Mouse (Mus musculus) left cerebral cortex, postnatal 10 days (tissue): ENCODE data around the gene Ier3. TPM values are rescaled to one million over a fixed set of nuclear protein-coding genes. Genes with fewer than 3 reads are reported as not detected.
A peak's percentile ranks its signal among the peaks of the same experiment; 100 is the strongest.

Experiments used
- DNase-seq, 2 experiments: peaks; one replicate each; pipeline ENCODE4 v3.0.0; 2021 to 2022; ENCODE audit warnings: low spot score in 2 of 2, mixed read lengths in 1 of 2; ENCODE audit errors: extremely low spot score in 1 of 2
- intact Hi-C: fragments of 180-260 bp; cut with DNase I; formaldehyde crosslinking; loops from one replicate; pipeline ENCODE4 v1.15.1; 2025
- total RNA-seq, 2 experiments: library from RNA; stranded (reverse); gene quantifications; 2 replicates each; pipeline ENCODE4 v1.2.3; 2021

Ier3 gene
- 1 to 10 TPM; 5.4 to 5.8 TPM for total RNA-seq

DNA sequence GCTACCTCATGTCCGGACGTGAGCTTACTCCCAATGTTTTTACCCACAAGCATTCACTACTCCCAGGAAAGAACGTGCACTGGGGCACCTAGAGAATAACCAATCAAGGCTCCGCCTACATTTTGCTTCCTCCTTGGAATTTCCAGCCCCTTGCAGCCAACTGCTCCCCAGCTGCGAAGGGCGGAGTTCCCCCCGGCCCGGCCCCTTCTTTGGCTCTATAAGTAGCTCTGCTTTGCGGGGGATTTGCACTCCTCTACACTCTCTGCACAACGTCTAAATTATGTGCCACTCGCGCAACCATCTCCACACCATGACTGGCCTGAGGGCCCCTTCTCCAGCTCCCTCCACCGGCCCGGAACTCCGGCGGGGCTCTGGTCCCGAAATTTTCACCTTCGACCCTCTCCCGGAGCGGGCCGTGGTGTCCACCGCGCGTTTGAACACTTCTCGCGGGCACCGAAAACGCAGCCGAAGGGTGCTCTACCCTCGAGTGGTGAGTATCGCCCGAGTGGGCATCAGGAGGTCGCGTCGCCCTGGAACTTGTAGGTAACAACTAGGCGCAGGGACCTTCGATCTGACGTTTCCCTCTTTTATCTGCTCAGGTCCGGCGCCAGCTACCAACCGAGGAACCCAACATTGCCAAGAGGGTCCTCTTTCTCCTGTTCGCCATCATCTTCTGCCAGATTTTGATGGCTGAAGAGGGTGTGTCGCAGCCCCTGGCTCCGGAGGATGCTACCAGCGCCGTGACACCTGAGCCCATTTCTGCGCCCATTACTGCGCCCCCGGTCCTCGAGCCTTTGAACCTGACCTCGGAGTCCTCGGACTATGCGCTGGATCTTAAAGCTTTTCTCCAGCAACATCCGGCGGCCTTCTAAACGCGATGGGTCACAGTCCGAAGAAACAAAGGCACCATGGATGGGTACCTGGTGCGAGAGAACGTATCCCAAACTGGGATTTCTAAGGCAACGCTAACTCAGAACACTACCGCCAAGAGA lies at the start of gene Ier3:
Gene Ier3, plus strand, starts transcription at position 246 of the 992 bp plus-strand sequence.
- DNase-seq = peak; percentile 63 to 90
- intact Hi-C loops = loop anchor here (1.0 kb wide), 1 partner anchor 82 kb away; no protein-coding TSS in a partner anchor

DNA sequence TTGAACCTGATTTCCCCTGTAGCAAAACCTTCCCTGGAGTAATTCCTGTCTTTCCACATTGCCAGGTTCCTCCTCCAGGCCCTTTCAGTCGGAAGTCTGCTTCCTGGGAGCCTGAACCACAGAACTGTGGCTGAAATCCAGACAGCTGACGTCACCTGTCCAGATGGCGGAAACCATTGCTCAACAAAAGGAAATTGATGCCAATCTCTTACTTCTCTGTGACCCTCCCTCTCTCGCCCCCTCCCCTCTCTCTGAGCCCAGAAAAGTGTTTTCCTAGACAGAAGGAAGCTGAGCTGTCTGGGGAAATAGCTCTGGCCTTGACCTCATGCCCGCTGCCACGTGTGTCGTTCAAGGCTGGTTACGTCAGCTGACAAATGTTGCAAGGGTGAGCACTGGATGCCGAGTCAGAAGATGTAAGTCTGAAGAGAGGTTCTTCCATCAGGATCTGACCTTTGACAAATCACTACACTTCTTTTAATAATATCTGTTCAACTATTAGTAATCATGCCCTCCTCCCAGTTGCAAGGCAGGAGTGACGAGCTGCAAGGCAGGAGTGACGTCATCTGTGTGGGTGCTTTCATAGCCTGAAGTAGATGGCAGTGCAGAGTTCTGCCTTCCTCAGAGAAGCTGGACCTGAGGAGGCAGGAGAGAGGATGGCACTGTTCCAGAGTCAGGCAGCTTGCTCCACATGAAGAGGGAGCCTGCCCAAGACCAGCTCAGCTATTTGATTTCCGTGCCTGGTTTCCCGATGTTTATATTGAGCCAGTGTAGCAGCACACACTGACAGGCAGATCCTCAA lies 44.5 kb upstream of the Ier3 start:
- intact Hi-C loops = no loop called here

DNA sequence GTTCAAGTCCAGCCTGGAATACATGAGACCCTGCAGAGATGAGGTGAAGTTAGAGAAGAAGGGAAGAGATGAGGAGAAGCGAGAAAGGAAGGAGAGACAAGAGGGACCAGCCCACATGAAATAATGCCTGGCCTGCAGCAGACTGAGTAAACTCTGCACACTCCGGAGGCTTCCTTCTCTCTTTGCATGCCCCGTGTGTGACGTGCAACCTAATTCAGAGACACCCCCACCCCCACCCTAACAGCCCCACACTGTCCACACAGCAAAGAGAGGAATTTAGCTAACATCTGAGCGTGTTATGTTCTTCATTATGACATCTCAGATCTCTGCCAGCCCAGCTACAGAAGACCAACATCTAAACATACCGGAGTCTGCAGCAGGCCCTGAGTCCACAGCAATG lies 42.5 kb upstream of the Ier3 start:
- intact Hi-C loops = no loop called here
- no peak for DNase-seq

More for the DNA sequence above, 44.5 kb upstream of the Ier3 start:
- DNase-seq = peak; percentile 48 to 86

DNA sequence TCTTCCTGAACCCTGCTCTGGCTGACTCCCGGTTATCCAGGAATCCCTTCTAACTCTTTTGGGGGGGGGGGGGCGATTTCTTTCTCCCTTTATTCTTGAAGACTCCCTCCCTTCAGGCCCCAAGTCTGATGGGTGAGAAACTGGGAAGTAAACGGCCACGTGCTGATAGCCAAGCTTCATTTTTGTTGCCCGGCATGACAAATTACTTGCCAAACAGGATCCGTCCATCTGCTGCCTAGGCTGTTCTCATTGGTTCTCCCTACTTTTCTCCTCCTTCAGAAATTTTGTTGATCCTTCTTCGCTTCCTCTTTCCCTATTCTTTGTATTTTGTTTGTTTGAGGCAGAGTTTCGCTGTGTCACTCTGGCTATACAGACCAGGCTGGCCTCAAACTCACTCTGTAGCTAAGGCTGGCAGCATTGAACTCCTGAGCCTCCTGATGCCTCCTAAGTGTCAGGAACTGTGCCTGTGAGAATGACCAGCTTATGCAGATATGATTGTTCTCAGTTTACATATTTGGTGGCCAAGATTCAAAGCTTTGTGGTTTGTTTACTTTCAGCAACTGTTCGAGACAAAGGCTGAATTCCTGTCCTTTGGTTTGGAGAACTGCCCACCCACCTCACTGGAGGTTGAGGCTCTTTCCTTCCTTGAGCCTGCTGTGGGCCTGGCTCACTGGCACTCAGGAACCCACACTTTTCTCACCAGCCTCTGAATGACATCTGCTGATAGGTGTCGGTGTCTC lies 41.8 kb upstream of the Ier3 start:
- DNase-seq = peak in 1 of 2 experiments; percentile 46
- intact Hi-C loops = no loop called here

DNA sequence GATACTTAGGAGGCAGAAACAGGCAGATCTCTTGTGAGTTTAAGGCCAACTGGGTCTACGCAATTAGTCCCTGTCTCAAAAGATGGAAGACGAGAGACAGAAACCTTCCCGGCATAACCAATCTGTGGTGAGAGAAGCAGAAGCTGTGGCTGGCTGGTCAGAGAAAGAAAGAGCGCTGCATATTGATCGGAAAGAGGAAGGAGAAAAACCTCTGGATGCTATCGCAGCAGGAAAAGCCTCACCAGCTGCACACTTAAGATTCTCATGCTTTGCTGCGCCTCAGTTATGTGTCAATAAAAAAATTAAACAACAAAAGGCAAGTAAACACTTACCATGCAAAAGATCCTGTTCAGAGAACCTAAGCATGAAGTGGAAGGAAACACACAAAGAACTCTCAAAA lies 41.1 kb upstream of the Ier3 start:
- DNase-seq = no peak
- intact Hi-C loops = no loop called here

DNA sequence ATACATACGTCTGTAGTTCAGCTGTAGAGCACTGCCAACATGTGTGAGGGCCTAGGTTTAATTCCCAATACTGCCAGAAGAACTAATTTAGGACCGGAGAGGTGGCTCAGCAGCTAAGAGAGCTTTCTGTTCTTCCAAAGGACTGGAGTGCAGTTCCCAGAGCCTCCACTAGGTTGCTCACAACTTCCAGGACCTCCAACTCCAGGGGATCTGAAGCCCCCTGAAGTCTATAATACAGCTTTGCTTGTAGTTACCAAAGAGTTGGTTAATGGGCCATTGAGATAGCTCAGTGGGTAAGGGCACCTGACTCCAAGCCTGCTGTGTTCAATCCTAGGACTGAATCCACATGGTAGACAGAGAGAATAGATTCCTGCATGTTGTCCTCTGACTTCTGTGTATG lies 39.1 kb upstream of the Ier3 start:
- no peak for DNase-seq
- intact Hi-C loops = no loop called here

DNA sequence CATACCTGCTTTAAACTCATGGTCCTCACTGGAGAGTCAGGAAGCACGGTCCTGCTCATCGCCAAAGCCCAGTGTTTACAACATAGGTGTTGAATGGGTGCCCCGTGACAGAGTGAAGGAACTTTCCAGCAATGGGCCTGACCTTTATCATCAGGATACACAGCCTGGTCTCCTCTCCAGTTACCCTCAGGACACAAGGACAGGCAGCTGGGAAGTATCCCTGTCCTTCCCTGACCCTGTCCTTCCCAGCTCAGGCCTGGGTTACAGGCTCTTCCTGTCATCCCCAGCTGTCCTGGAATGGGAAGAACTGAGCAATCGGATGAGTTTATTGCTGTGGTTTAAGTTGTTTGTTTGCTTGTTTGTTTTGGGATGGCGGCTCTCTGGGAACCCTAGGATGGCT lies 38.6 kb upstream of the Ier3 start:
- DNase-seq = no peak
- intact Hi-C loops = no loop called here

DNA sequence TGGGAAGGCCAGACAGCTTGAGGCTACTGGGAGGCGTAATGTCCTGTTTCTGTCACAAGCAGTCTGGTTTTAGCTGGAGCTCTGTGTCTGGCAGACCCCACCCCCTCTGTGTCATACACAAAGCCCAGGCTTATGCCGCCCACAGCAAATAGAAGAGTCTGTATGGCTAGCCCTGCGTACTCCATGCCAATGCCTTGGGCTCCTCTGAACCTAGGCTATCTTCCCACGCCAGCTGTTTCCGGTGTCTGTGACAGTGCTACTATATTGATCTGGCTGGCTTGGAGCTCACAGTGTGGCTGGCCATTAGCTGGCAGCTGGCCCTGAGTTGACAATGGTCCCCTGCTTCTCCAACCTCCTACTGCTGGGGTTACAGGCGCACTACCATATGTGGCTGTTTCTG lies 37.5 kb upstream of the Ier3 start:
- DNase-seq = peak; percentile 17 to 58
- intact Hi-C loops = no loop called here

DNA sequence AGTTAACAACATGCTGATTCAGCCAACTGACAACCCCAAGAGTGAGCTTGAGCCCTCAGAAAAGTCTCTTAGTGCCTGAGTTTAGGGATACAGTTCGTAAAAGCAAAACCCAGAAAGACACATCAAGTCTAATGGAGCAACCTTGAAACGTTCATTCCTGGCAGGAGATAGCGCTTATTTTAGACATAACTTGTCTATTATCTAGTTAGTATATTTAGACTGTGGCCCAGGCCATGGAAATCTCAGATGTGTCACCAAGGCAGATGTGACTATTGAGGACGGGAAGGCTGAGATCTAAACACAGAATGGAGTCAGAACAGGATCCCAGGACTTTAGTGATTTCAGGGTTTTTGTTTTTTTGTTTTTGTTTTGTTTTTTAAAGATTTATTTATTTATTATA lies 36.3 kb upstream of the Ier3 start:
- intact Hi-C loops = no loop called here
- DNase-seq = no peak

DNA sequence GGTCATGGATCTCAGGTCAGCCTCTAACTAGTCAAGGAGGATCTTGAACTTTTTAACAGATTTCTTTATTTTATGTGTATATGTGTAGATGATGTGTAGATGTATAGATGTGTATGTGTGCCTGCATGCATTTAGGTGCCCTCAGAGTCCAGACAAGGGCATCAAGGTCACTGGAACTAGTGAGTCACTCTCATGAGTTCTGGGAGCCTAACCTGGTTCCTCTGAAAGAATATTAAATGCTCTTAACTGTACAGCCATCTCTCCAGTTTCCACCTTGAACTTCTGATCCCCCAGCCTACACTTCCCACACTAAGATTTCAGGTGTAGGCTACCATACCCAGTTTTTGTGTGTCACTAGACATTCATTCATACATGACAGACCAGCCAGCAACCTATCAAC lies 34.0 kb upstream of the Ier3 start:
- DNase-seq = no peak
- intact Hi-C loops = no loop called here

DNA sequence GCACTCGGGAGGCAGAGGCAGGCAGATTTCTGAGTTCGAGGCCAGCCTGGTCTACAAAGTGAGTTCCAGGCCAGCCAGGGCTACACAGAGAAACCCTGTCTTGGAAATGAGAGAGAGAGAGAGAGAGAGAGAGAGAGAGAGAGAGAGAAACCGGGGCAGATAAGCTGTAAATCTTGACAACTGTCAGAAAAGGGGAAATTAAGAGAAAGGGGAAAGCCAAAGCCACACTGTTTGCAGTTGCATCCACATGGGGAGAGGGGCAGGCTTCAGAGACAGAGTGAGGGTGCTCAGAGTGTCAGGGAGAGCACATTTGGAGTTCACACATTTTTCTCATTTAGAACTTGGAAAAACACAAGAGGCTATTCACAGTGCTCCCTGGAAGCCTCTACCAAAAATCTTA lies 33.5 kb upstream of the Ier3 start:
- no peak for DNase-seq
- intact Hi-C loops = no loop called here

DNA sequence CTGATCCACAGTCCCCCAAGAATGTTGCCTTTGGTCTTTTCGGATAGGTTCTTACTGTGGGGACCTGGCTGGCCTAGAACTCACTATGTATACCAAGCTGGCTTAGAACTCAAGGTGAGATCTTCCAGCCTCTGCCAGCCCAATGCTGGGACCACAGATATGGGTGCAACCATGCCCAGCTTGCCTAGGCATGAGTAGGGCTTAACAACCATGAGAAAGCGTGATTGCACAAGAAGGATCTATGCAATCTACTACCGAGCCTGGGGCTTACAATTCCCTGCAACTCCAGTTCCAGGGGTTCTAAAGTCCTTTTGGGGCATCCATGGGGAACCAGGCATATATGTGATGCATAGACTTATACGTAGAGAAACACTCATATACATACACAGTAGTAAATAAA lies 30.6 kb upstream of the Ier3 start:
- intact Hi-C loops = no loop called here
- no peak for DNase-seq

DNA sequence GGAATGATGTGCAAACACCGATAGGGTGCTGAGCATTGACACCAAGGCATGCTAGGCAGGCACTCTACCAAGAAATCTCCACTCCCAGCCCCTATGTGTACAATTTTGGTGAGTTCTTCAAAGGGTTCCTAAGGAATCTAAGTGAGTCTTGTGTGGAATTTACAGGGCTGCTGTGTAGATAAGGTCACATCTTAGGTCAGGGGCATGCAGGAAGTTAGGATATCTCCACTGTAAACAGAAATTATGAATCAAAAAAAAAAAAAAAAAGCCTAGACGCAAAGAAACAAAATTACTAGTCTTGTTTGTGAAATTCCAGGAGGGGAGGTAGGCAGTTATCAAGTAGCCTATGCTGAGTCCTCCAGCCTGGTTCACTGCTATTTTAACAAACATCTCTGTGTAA lies 28.6 kb upstream of the Ier3 start:
- no peak for DNase-seq
- intact Hi-C loops = no loop called here

DNA sequence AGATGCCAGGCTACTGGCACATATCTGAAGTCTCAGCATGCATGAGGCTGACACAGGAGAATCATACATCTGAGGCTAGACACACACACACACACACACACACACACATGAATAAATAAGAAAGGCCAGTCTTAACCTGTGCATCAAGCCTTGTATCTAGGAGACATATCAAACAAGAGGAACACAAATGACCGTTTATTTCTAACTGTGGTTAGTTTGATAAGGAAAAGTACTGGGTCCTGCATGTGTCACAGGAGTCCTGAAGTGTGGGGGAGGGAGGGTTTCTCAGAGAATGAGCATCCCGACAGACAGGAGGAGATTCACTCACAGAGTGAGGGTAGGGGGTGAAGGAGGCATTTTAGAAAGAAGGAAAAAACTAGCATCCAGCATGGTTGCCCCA lies 26.4 kb upstream of the Ier3 start:
- DNase-seq = no peak
- intact Hi-C loops = loop anchor here (5.0 kb wide), 1 partner anchor 43 kb away; no protein-coding TSS in a partner anchor

DNA sequence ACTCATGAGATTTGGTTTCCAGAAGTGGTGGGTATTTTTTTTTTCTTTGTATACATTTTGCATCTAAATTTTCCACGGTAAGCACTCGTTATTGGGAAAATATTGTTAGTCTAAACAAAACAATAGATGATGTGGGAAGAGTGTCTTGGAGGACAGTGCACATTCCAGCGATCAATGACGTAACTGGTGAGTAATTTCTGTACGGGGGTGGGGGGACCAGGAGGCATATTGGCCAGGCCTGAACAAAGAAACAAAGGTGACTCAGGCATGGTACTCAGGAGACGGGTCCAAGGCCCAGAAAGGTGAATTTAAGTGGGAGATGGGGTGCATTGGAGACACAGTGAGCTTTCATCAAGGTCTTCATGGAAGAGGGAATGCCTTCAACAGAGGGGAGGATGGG lies 25.8 kb upstream of the Ier3 start:
- no peak for DNase-seq
- intact Hi-C loops = loop anchor here (5.0 kb wide), 1 partner anchor 43 kb away; no protein-coding TSS in a partner anchor

DNA sequence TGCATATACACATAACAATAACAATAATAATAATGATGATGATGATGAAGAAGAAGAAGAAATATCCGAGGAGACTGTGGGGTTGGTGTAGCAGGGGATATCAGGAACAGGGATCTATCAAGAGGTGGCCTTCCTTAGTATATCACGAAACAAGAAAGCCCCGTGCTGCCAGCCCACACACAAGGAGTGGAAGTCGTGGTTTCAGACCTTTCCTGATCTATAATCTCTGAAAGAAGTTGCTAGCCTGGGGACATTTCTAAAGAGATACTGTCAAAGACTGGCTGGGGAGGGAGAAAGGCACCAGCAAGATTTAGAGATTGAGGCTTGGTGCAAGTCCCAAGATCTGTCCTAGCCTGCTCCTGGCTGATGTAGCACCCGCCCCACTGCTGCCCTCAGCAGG lies 24.6 kb upstream of the Ier3 start:
- no peak for DNase-seq
- intact Hi-C loops = loop anchor here (5.0 kb wide), 1 partner anchor 45 kb away; no protein-coding TSS in a partner anchor

DNA sequence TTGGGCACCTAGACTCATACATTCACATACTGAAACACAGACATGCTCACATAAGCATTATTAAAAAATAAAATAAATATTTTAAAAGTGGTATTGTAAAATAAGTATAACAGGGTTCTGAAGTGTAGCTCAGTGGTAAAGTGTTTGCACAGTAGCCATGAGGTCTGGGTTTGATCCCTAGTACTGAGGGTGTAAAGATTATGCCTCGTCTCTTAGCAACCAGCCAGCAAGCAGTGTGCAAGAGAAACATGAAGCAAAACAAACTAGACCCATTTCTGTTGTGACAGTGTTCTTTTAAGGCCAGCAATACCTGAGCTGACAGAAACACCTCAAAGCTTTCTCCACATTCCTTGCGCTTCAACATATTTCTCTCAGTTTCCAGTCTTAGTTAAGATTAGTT lies 20.6 kb upstream of the Ier3 start:
- intact Hi-C loops = no loop called here
- no peak for DNase-seq

DNA sequence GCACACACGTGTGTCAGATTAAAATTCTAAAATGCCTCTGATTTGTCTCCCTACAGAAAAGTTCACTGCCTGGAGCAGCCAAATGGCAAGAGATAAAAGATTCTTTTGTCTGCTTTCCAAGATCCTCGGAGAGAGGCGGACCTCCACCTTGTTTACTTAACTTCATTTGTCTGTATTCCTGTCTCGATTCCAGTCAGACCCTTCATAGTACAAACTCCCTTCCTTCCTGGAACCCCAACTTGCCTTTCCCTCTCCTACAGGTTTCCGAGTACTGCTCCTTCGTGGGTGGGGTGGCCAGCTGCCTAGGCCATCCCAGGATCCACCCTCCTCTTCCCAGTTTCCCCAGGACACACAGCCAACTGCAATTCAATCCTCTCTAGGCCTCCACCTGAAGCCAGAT lies 18.5 kb upstream of the Ier3 start:
- intact Hi-C loops = no loop called here
- no peak for DNase-seq

DNA sequence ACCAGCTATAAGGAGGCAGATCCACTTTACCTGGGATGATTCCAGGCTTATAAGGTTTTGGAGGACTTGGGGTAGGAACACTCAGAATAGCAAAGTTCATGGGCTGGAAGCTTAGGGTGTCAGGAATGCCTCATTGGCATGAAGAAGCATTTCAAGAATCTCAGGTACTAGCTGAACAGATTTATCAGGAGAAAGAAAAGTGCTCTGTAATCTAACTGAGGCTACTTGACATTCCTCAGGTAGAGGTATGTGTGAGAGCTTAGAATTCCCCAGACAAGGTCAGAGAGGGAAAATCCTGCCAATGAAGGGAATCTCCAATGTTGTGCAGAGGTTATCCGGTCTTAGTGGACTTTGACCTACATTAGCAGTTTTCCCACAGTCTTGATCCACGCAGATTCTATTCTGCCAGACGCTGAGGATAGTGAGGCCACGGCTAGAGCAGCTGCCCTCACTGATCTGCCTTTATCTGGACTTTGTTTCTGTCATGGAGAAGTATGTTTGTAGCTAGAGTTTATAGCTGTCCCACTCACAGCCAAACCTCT lies 17.6 kb upstream of the Ier3 start:
- DNase-seq = no peak
- intact Hi-C loops = no loop called here
